Mouse (Mus musculus): ENCODE measurements at regions not wholly inside any gene's neighbourhood (a gene's known extent, or its start where the extent isn't known, plus 50 kb on each side); places are given as distances from the start of the nearest gene placed in this dataset.
"Not testable (repeated sequence)": the region's sequence is repeated elsewhere in the genome, so short reads cannot be mapped to it uniquely, and the experiment has no call there.

DNA sequence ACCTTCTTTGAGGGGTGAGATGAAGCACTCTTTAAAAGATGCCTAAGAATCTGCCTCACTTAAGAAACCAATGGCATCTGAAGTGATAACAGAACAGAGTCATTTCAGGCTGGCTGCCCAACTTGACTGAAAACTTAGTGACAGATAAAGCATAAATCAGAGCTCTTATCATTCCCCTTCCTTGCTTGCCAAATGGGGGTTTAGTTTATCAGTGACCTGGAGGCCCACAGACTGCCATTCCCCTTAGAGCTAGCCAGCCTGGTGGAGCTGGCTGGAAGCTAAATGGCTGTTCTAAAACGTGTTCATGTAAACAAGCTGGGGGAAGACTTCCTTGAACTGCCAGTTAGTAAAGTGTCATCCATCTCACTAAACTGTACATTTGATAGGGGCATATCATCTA, 373.8 kb downstream of the Fbxo8 start:
- DNase-seq (ENCODE audit: extremely low spot score in 1 of 2, low spot score in 1 of 2): no peak

DNA sequence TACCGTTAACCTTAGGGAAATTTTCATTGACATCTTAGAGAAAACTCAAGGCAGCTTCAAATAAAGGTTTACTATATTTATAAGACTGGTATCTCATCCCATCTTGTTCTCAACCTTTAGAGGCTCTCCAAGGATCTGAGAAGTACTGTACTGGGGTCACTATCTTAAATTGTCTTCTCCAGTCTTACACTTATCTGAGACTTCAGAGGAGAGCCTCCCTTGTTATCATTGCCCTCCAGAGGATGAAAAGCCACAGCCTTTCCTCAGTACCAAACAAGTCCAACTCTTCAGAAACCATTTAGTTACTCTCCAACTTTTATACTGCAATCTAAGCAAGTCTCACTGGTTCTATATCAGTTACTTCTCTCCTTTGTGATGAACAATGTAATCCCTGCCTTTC, 376.3 kb downstream of the Fbxo8 start:
- DNase-seq (ENCODE audit: extremely low spot score in 1 of 2, low spot score in 1 of 2): no peak

DNA sequence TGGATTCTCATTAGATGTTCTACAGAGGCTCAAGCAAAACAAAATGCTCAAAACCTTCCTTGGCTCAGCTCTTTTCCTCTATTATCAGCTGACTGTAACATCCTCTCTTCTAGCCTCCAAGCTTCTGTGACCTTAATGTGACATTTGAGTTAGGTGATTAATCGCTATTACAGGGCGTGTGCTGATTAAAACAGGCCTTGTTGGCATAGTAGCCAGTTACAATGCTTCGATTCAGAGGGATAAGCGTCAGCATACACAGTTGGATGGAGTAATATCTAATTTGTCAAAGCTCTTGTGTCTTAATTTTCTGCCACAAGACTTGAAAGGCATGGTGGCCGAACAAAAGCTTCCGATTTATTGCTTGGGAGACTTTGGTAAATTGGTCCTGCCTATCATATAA, 378.2 kb downstream of the Fbxo8 start:
- DNase-seq (ENCODE audit: extremely low spot score in 1 of 2, low spot score in 1 of 2): no peak

DNA sequence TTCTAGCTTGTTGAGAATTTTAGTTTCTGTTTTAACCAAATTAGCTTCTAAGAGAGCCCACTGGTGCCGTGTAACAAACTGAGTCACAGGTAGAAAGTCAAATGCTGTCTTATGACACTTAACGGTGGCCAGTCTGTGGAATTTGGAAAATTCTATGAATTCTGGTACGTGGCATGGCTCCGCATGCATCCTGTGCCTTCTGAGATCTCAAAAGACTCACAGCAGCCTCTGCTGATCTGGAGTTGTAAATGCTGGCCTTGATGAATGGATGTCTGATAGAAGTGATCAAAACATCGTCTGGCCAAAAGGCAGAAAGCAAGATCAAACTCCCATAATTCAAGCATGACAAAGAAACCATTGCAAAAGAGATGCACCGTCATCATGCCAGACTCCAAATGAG, 381.5 kb downstream of the Fbxo8 start:
- DNase-seq (ENCODE audit: extremely low spot score in 1 of 2, low spot score in 1 of 2): no peak

DNA sequence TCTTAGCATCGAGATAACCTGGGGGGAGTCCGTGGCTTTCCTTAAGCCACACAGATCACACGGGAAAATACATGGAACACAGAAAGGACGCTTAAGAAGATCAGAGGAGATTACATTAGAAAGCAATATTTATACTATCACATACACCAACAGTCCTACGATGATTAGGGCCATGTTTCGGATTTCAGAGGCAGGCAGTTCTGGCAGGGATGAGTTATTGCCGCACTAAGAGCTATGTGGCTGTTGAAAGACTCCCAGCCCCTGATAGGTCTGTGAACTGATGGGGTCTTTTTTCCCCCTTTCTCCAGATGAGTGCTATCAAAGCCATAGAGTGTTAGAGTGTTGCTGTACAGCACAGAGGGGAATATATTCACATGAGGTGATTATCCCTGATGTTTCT, 358.6 kb upstream of the Hand2 start:
- no peak for DNase-seq (ENCODE audit: extremely low spot score in 1 of 2, low spot score in 1 of 2)

DNA sequence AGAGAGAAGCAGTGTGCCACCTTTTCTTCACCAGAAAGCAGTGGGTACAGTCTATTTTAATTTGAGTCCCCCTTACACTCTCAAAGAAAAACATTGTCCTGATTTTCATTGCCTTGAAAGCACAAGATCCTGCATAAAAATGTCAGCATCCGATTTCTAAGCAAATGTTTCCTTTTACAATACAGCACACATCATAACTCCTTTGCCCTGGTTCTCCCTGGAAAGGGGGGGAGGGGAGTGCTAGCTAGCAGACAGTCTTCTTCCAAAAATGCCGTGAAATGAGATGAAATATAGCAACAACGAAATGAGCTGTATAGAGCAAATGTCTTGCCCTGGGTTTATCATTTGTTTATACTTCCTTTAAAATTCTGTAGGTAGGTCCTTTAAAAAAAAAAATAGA, 350.5 kb upstream of the Hand2 start:
- DNase-seq (ENCODE audit: extremely low spot score in 1 of 2, low spot score in 1 of 2): no peak

DNA sequence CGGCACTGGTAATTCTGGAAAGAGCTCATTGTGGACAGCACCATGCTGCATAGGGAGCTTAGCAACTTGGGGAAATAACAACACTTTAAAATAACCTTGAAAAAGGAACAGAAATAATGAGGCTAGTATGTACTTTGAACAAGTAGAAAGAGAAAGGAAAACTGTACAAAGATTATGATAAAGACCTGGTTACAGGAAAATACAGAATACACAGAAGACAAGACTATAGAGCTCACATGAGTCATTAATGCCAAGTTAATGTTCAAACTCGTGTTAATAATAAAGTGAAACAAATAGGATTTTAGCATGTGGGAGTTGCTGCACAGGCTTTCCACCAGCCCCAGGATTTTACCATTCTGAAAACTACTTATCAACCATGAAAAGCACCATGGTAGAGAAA, 341.8 kb upstream of the Hand2 start:
- DNase-seq (ENCODE audit: extremely low spot score in 1 of 2, low spot score in 1 of 2): no peak

DNA sequence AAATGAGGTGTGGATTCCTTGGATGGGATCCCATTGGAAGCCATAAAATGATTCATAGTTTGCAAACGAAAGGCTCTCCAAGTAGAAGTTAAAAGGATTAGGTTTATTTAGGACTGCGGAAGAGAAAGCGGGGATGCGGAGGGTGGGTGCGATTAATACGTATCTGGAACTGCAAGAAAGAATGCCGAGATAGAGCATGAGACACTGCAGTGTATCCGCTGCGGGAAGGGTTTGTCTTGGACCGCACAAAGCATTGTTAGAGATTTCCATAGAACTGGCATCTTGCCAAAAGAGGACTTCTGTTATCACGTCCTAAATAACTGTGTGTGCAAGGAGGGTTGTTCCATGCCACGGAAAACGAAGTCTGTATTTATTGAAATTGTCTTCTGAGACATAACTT, 341.4 kb upstream of the Hand2 start:
- DNase-seq (ENCODE audit: extremely low spot score in 1 of 2, low spot score in 1 of 2): no peak

DNA sequence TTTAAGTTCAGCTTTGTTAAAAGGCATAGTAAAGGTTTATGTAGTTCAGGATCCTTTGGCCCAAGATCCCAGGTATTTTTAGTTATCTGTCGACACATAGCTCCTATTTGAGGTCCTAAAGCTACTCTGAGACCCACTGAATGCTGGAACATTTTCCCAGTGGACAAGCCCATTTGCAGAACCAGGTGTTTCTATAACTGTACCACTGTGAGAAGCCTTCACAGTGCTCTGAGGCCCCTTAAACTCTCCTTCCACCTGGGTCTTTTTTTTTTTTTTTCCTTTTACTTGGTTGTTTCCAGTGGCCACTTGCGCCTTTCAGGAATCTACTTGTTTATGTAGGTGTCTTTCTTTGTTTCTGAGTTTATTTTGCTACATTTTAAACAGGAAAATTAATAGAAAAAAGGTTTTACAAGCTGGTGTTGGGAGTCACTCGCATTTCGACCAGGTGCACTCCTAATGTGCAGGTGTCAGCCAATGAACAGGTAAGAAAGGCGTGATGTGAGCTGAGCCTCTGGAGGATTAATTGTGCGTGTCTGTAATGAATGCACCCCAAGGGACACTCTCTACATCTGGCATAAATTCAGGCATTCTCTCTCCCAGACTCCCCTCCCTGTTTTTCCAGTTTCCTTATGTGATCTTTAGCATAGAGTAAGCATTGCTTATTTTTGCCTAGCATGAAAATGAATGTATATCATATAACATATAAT, 310.3 kb upstream of the Hand2 start:
- no peak for DNase-seq (ENCODE audit: extremely low spot score in 1 of 2, low spot score in 1 of 2)

DNA sequence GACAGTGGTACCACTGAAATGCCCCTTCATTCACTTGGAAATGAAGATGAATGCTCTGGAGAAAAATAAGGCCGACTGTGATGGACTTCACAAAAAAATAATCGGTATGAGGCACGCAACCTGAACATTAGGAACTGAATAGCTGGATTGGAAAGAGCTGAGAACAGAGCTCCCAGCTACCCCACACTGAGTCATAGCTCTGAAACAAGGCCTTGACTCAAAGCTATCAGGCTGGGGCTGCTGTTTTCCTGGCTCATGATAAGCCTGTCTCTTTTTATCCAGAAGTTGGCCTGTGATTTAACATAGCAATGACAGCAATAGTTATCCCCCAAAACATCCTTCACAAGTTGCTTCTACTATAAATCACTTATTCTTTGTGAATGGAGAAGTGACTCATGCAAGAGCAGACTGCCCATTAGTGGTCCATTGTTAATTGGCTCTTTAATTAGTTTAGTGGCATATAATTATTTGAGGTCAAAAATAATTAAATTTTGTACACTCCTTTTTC, 306.9 kb upstream of the Hand2 start:
- no peak for DNase-seq (ENCODE audit: extremely low spot score in 1 of 2, low spot score in 1 of 2)

DNA sequence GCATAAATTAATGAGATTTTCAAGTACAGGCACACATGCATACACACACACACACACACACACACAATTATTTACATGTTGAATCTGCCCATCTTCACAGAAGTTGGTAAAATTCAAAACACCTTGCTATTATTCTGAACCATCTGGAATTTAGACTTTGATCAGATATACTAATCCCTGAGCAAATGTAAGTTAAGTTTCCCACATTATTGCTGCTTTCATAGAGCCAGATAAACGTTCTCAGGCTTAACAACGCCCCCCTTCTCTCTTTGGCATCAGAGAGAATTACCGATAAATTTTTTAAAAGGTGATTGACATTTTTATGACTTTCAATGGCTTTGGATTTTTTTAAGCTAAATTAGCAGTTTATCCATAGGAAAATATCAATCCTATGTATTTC, 304.5 kb upstream of the Hand2 start:
- DNase-seq (ENCODE audit: extremely low spot score in 1 of 2, low spot score in 1 of 2): no peak

DNA sequence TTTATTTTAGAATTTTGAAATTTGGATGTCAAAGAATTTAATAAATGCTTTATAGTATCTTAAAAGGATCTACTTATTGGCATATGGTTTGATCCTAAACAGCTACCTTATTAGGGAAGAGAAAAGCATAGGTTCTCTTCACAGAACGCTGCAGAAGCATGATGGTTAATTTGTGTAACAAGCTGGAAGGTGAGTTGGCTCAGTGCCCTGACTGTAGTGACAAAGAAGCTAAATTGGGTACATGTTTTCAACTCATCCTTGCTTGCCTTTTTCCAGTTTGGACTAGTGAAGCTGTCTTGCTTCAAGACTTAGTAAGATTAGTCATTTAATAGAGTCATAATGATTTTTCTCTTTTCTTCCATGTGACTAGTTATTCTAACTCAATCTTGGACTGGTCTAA, 292.7 kb upstream of the Hand2 start:
- DNase-seq (ENCODE audit: extremely low spot score in 1 of 2, low spot score in 1 of 2): not testable (repeated sequence)

DNA sequence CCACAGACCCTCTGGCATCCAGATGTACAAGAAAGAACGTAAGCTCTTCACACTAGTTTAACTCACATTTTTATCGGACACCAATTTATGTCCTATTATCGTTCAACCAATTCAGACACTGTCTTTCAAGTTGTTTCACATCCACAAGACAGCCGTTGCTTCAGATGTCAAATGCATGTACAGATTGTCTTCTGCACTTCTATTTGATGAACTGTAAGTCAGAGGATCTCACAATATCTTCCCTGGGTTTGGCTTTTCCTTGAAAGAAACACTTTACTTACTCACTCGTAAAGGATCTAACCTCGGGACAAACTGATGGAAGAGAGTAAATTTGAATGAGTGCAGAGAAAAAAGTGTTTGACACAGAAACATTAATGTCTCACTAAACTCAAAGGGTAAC, 272.3 kb upstream of the Hand2 start:
- no peak for DNase-seq (ENCODE audit: extremely low spot score in 1 of 2, low spot score in 1 of 2)

DNA sequence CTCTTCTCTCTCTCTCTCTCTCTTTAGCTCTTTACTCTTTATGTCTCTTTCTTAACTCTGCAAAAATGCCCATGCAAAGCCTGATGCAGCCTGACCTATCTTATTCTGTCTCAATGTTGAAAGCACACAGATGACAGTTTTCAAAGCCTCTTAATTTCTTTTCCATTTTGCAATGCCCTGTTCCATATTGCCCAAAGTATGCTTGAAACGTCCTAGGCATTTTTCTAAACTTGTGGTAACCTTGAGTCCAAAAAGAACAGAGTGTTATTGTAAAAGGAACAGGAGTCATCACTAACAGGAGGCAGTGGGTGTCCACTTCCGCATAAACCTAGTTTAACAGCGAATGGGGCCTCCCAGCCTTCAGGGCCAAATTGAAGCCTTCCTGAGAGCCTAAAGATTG, 271.9 kb upstream of the Hand2 start:
- no peak for DNase-seq (ENCODE audit: extremely low spot score in 1 of 2, low spot score in 1 of 2)

DNA sequence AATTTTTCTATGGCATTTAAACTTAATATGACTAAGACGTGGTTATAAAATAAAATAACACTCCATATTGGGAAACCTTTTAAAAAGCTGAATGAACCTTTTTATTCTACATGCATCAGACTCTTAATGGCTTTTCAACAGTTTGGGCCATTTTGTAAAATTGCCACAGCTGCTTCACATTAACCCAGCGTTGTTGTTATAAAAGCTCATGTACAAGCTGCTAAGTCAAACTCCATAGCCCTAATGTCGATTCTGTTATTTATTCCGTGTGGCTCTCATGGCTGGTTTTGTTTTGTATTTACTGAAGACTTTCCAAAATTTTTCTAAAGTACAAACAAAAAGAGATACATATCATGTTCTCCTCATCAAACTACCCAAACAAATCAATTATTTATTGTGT, 268.1 kb upstream of the Hand2 start:
- DNase-seq (ENCODE audit: extremely low spot score in 1 of 2, low spot score in 1 of 2): no peak

DNA sequence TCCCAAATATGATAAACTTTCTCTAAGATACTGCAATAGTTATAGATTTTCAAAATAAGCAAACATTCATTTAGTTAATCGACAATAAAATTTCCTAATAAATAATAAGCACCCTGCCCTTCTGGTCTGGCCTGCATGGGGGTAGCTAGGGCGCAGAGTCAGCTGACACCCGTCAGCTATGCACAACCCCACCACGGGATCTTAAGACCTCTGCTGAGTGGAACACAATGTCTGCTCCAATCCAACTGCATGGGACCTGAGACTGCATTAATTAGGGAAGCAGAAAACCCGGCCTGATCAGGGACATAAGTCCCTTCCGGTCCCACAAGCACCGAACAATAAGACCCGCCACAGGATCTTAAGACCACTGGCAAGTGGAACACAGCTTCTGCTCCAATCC, 243.8 kb upstream of the Hand2 start:
- no peak for DNase-seq (ENCODE audit: extremely low spot score in 1 of 2, low spot score in 1 of 2)

DNA sequence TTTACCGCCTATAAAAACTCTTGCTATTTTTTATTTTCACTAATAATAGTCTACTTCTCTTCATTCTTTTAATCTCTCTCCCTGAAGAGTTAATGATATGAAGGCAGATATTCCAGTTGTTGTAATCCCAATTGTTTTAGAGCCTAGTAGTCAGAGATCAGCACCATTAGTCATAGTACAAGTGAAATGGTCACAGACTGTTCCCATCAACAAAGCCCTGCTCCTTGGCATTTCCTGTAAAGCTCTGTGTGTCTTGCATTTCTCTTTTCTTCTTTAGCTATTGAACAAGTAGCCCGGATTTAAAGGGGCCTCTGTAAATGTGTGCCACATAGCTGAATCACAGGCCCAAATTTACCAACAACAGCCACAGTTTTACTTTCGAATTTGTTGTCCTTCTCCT, 234.0 kb upstream of the Hand2 start:
- DNase-seq (ENCODE audit: extremely low spot score in 1 of 2, low spot score in 1 of 2): no peak

DNA sequence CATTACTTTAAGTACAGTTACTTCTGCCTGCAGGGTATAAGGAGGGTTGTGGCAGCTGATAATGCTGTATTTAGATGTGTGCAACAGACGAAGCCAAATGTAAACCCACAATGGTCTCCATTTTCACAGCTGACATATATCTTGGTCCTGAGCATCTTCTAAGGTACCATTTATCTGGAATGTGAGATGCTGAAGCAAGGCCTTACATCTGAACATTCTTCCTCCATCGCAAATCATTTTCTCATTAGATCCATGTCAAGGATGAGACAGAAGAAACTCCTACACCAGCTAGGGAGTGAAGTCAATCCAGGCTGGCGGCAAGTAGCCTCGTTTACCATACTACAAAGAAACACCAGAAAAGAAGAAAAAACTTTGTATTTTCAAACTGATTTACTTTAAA, 228.4 kb upstream of the Hand2 start:
- no peak for DNase-seq (ENCODE audit: extremely low spot score in 1 of 2, low spot score in 1 of 2)

DNA sequence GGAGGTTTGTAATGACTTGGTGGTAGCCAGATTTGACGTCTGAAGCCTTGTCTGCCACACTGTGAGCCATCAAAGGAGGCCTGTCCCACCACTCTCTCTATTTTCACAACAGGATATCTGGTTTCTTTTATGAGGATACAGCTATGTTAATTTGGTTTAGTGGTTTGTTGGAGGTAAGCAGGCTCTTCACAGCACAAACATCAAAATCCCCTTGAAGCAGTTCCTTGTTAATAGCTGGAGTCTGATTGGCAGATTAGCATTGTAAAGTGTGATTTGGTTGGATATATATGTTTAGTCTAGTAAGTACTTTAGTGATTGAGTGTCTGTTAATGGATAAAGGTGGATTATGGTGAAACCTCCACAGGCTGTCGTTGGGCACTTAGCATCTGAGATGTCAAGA, 225.6 kb upstream of the Hand2 start:
- no peak for DNase-seq (ENCODE audit: extremely low spot score in 1 of 2, low spot score in 1 of 2)

DNA sequence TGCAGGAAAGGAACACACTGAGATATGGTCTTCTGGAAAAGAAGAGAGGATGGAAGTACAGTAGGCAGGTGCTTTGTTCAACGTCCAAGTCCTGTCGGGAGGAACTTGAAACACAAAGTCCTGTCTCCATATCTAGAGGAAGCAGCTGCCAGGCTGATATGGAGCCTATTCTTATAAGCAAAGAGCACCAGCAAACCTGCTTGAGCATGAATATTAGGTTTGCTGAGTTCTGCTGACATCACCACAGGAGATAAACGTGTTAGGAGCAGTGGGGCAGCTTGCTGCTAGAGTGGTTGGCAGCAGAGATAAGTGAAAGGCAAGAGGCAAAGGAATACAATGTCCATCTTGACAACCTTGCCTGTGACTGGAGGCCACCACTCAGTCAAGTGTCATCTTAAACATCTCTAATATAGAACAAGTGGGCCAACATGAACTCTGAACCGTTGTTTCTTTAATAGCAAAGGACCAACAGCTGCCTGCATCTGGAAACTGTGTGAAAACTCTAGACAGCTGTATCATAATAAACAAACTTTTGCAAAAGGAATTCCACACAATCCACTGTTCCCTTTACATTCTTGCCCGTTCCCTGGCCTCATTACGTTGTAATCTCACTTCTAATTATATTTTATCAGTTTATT, 209.9 kb upstream of the Hand2 start:
- DNase-seq (ENCODE audit: extremely low spot score in 1 of 2, low spot score in 1 of 2): not testable (repeated sequence)

DNA sequence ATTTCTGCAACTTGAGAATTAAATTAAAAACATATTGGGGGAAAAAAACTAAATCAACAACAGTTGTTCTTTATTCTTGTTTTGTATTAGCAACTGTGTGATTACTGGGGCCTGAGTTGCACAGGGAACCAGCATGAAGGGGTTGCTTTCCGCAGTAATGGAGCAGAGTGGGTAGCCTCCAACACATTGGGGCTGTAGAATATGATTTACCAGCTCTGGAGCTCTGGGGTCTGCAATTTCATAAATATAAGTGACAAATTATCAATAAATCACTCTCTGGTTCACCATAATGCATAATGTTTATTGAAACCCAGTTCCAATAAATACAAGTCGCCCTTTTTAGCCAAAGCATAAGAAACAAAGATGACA, 209.4 kb upstream of the Hand2 start:
- no peak for DNase-seq (ENCODE audit: extremely low spot score in 1 of 2, low spot score in 1 of 2)

DNA sequence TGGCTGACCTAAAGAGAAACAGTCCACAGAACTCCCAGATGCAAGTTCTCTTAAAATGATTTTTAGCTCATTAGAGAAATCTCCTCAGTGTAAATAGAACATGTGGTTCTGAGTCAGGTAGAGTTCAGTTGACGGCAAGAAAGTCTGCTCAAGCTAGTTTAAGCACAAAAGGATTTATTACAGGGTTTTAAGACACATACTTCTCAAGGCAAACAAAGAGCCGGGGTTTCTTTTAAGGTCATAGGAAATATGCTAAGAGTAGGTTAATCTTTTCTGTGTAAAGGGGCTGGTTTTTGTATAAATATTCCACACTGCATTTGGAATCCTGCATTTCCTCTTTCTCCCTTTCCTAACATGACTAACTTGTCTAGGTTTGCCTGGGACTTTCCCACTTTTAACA, 206.9 kb upstream of the Hand2 start:
- DNase-seq (ENCODE audit: extremely low spot score in 1 of 2, low spot score in 1 of 2): no peak

DNA sequence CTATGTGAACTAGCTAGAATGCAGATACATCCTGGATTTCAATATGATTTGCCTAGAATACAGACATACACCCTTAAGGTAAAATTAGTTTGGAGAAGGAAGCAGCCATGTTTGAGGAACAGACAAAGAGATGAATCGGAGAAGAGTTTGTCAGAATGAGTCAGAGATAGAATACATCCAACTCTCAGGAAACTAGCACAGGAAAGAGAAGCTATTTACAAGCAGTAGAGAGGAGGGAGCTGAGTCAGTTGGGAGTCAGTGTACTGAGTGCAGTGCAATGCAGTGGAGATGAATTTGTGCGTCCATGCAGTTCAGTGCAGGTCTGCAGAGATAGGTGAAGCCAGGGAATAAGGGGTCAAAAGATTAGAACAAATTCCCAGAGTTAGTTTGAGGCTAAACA, 205.5 kb upstream of the Hand2 start:
- DNase-seq (ENCODE audit: extremely low spot score in 1 of 2, low spot score in 1 of 2): no peak
